Mouse (Mus musculus) NIH3T3 (cell line): ENCODE data around the gene Gm9195.

ENCODE experiments used
- DNase-seq: peaks from one replicate; pipeline ENCODE4 v3.0.0-alpha.2; 2012; ENCODE audit warnings: low read depth

The Gm9195 gene

GRCm38 (mm10) chr14:72491738-72492137 lies at the start of gene Gm9195:
Gm9195 (minus strand) TSS chr14:72491838.
- DNase-seq = no peak

- DNase-seq = no peak
Observed at GRCm38 (mm10) chr14:72536392-72537017, 44.9 kb upstream of the Gm9195 start.

DNA sequence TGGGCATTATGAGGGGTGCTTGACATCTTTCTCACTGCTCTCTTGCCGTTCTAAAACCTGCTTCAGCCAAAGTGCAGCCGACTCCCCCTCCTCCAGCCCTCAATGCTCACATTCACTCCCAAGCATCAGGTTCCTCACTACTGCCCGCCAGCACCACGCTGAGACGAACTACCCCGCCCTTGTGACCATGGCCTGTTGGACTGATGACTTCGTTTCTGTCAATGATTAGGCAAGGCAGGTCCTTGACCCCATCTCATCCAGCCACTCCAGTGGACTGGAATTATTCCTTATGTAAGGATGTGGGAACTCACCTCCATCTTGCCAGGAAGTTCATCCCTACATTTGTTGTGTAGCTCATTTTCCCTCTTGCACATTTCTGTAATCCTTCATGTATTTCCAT lies 42.2 kb upstream of the Gm9195 start:
- no peak for DNase-seq

DNA sequence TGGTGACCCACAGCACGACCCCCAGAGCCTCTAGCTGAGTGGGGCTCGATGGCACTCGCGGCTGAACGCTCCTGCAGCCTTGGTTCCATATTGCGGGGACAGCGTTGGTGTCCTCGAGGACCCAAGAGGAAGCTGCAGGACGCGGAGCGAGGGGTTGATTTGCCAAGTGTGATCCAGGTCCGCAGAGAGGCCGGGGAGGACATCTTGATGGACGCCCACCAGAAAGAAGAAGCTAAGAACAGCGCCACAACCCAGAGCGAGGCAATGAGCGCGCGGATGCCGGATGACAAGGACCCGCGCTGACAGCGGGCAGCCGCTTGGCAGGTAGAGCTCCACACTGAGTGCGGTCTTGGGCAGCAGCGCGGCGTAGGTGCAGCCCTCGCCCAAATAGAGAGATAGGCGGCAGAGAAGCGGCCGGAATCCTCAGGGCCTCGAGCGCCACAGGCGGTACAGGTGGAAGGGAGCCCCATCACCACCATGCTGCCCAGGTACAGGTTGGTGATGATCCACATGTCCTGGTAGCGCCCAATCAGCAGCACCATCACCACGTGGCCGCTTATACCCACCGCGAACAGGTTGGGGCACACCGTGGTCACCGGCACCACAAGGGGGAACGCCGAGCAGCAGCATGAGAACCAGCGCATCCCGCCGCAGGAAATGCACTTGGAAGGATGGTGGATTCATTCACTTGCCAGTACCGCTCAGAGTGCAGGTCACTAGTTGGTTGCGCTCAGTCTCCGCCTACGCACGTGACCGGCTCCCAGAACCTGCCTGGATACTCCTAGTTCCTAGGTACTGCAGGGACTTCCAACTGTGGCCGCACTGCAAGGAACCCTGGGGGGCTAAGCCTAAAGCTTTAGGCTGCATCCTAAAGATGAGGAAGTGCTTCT lies 40.6 kb upstream of the Gm9195 start:
- no peak for DNase-seq

DNA sequence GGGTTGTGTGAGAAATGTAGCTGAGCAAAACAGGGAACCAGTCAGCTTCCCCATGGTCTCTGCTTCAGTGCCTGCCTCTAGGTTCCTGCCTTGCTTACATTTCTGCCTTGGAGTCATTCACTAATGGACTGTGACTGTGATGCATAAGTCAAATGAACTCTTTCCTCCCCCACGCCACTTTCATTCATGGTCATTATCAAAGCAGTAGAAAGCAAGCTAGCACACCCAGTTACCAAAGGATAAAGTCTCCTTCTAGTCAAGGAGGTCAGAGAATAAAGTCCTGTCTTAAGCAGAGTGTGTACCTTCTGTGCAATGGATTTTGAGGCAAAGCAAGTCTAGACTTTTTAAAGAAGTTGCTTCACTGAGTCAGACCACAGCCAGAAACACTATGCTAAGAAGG lies 35.5 kb upstream of the Gm9195 start:
- DNase-seq = no peak

DNA sequence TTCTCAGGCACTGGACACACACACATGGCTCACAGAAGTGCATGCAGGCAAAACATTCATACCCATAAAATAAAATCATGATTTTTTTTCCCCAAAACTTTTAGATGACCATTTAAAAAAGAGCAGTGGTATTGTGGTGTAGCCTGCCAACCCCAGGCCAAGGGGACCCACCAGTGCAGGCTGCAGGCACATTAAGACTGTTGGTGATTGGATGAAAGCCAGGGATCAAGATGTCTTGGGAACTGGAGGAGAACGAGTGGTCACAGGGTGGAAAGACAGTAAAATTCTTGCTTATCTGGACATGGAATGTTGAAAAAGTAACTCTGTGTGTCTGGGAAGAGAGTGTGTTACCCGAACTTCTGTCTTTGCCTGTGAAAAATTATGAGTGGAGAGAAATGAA lies 27.9 kb upstream of the Gm9195 start:
- no peak for DNase-seq

- DNase-seq = no peak
Observed at GRCm38 (mm10) chr14:72518786-72519185, 27.1 kb upstream of the Gm9195 start.

GRCm38 (mm10) chr14:72516376-72516775 lies 24.7 kb upstream of the Gm9195 start:
- peak; percentile 21 for DNase-seq

DNA sequence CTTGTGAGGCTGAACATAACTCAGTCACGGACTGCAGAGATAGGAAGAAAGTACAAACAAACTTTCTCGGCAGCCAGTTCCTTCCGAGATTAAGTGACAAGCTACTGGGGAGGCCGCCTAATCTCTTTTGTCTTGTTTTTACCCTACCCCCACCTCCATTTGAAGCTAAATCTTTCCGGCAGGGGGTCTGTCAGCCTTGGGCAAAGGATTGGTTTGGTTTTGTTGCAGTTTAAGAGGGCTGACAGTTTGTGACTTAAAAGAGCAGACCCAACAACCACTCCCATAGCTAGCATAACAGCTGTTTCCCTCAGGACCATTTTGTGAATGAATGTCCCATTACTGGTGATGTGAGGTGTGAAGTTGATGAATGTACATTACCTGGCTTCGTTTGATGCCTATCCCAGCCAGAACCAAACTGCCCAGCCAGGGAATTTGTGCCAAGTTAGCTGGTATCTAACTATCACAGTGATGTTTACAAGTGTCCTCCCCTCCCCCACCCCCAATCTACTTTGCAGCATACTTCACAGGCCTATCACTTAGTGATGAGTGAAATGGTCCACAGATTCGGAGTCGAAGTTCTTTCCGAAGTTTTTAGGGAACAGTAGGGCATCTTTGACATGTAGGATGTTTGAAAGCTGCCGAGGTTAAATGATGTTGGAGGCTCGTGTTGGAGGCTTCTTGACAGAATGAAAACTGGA lies 15.2 kb upstream of the Gm9195 start:
- no peak for DNase-seq

DNA sequence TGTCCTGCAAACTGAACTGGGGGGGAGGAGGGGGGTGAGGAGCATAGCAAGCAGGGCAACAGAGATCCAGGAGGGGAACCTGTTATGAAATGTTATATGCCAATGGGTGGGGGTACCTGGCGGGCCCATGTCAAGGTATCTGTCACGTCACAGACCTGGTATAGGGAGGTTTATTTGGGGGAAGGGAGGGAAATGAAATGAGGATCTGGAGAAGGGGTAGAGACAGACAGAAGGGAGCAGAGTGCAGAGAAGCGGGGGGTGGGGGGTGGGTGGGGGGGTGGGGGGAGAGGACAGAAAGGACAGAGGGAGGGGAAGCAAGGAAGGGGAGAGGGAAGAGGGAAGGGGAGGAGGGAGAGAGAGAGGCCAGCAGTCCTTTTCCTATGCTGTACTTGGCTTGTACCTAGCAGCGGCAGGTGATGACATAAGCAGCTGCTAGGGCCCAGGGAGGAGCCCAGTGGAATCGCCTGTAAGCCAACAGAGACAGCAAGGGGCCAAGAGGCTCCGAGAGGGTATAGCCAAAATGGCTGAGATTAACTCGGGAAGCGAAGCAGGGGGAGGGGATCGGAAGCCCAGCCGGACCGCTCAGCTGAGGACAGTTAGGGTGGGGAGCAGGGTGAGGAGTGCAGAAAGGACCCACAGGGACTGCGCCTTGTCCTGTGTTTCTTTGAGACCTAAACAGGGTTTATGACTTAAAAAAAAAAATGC lies 14.5 kb upstream of the Gm9195 start:
- peak; percentile 17 for DNase-seq

GRCm38 (mm10) chr14:72504985-72505384 lies 13.3 kb upstream of the Gm9195 start:
- DNase-seq = no peak

- DNase-seq = no peak
Observed at GRCm38 (mm10) chr14:72503241-72503640, 11.6 kb upstream of the Gm9195 start.

GRCm38 (mm10) chr14:72493775-72494174 lies 2.1 kb upstream of the Gm9195 start:
- no peak for DNase-seq

DNA sequence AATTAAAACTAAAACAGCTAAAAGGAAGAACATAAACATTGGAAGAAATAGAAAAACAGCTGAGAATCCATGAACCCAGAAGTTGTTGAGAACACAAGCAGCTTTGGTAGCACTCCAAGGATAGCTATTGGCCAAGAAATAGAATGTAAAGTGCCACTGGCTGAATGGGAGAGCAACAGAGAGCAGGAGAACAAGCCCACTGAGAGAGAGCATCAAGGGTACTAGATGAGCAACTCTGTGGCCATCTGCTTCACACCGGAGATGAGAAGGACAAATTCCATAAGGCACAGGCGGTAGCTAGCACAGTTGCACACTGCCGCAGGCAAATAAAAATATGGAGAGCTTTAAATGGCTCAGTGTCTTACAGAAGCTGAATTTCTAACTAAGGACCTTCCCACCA lies 1.3 kb downstream of the Gm9195 start:
- no peak for DNase-seq

DNA sequence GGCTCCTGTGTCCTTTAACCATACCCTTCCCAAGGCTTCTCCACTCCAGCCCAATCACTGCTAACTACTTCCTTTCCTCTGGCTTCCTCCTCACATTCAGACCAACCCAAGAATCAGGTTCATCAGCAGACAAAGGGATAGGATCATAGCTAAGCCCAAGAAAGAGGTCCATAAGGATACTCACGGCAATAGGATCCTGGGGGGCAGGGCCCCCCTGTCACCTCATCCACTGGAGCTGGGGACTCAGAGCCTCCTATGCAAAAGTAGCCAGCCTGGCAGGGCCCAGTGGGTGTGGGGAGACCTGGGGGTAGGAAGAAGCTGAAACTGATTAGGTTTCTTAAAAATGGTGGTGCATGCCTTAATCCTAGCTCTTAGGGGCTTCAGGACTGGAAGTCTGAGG lies 17.1 kb downstream of the Gm9195 start:
- no peak for DNase-seq

DNA sequence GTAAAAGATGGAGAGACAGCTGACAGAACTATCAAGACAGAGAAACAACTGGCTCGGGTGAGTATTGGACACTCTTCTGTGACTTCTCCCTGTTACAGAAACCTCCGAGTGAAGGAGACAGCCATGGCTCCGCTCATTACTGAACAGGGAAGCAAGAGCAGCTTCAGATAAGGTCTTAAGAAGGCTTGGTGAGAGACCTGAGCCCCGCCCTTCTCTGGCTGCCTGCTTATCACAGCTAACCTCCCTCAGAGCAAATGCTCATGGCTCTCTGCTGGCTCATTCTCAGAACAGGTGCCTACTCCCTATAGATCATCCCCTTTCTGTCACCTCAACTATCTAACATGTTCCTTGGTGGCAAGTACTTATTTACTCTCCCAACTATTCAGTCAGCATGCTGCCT lies 23.2 kb downstream of the Gm9195 start:
- no peak for DNase-seq

DNA sequence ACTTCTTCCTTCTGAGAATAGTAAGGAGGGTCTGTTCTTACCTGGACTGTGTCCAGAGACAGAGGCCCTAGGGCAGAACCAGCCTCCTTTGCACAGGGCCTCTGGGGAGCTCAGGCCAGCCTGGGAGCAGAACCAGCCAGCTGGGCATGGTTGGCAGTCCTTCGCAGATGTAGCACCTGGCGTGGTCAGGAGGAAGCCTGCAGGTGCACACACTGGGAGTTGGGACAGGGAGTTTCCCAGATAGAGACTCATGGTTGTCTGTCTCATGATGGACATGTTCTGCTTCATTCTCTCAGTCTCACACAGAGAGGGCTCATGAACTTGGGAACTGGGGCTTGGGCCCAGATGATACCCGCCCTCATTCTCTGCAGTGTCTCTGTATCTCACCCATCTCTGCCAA lies 25.3 kb downstream of the Gm9195 start:
- DNase-seq = no peak

- DNase-seq = no peak
Observed at GRCm38 (mm10) chr14:72461591-72461990, 30.0 kb downstream of the Gm9195 start.

DNA sequence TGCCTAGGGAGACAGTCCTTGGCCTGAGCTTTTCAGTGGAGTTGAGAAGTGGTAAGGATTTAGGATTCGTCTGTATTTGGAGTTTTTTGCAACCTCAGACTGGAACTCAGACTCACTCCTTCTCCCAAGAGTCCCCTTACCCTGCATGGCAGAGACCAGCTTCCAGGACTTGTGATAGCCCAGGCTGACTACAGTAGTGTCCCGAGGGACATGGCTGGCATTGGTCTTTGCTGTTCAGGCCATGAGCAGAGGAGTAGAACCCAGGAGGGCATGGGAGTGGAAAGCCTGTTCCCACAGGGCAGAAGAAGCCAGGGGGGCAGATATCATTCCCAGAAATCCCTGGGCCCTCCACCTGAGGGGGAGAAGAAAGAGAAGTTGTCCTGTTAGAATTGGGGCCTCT lies 31.3 kb downstream of the Gm9195 start:
- no peak for DNase-seq

- DNase-seq = no peak
Observed at GRCm38 (mm10) chr14:72458930-72459329, 32.7 kb downstream of the Gm9195 start.

DNA sequence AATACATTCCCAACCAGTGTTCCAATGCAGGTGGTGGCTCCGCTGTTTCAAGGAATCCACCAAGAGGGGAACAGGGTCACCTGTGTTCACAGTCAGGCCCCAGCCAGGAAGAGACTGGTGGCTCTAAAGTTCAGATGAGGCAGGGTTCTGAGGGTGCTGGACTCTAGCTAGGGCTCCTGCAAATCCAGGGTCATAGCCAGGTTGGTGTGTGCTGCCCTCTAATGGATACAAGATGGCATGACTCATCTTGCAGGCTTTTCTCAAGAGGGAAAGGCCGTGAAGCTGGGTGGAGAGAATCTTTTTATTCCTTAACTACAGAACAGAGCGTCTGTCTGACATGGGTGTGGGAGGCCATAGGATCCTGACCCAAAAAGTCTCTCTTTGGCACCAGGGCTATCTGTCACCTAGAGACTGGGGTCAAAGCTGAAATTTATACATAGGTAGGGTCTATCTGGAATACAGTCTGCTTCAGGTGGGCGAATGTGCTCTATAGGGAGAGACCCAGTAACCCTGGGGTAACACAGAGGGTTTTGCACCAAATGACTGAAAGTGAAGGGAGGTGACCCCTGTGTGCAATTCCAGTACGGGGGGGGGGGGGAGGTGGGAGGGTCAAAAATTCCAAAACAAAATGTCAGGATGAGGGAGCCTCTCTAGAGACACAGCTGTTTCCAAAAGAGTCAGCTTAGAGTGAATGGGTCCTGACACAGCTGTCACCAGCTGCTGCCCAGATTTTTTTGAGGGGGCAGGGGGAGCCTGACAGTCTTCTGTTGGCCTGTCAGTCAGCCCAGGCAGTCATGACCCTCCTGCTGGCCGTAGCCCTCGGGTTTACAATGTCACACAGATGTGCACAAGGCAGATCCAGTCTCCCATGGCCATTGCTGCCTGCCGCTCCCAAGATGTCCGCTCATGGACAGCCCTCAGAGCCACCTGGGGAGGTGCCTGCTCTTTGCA lies 44.2 kb downstream of the Gm9195 start:
- DNase-seq = peak; percentile 58
